ENCODE assay signal across 18 mouse cellular contexts in genomic region chr9:32718868-32719267, GRCm38 (mm10).
A peak's percentile ranks its signal among the peaks of the same experiment; 100 is the strongest.
DNase-seq lines count a peak whose midpoint lies in the region; ATAC-seq lines count a peak whose summit lies in the region.
"Had no signal": no experiment of that assay in that cellular context is flagged by ENCODE, and none has a peak within 500 bp of the region (broad histone marks: within the 10 kb centered on the region; RNA-seq: fewer than 3 reads in every experiment).

No protein-coding gene starts in this region.

- no peaks in the 10 kb centered on the region for H3K27me3 ChIP-seq in heart, embryonic 13.5 days (replicated peaks)
- no peaks in the 10 kb centered on the region for H3K27me3 ChIP-seq in liver, embryonic 15.5 days
- no peaks in the 10 kb centered on the region for H3K27me3 ChIP-seq in liver, embryonic 12.5 days (replicated peaks)
- no peaks in the 10 kb centered on the region for H3K27me3 ChIP-seq in limb, embryonic 10.5 days (ENCODE audit: low read depth, poor library complexity, severe bottlenecking)
- H3K27me3 ChIP-seq: forebrain, embryonic 13.5 days had no signal

- H3K9ac ChIP-seq in heart, embryonic 13.5 days: no peak overlapping the region
- no peak overlapping the region for H3K9ac ChIP-seq in liver, embryonic 15.5 days
- no peak overlapping the region for H3K9ac ChIP-seq in liver, embryonic 12.5 days
- H3K9ac ChIP-seq: forebrain, embryonic 13.5 days; forebrain, postnatal 0 days had no signal

- peaks cover 82% of the 10 kb centered on the region for H3K4me1 ChIP-seq in heart, embryonic 13.5 days
- H3K4me1 ChIP-seq in liver, embryonic 15.5 days (replicated peaks): peaks cover 29% of the 10 kb centered on the region
- peaks cover 25% of the 10 kb centered on the region for H3K4me1 ChIP-seq in liver, embryonic 12.5 days
- peaks cover 87% of the 10 kb centered on the region for H3K4me1 ChIP-seq in limb, embryonic 10.5 days

- no peak overlapping the region for H3K4me3 ChIP-seq in heart, embryonic 13.5 days
- no peak overlapping the region for H3K4me3 ChIP-seq in liver, embryonic 15.5 days (replicated peaks)
- H3K4me3 ChIP-seq in liver, embryonic 12.5 days: no peak overlapping the region
- H3K4me3 ChIP-seq in limb, embryonic 10.5 days: no peak overlapping the region
- H3K4me3 ChIP-seq: embryonic facial prominence, embryonic 10.5 days; forebrain, embryonic 13.5 days had no signal

- 0 out of 2 replicates have a peak overlapping the region, but pooled peaks have one; percentile 25 for H3K27ac ChIP-seq in heart, embryonic 13.5 days (replicated peaks)
- no peak overlapping the region for H3K27ac ChIP-seq in liver, embryonic 15.5 days (replicated peaks)
- H3K27ac ChIP-seq in liver, embryonic 12.5 days: no peak overlapping the region
- H3K27ac ChIP-seq in limb, embryonic 10.5 days: peak overlapping the region; percentile 88
- H3K27ac ChIP-seq: forebrain, embryonic 13.5 days had no signal

- H3K9me3 ChIP-seq in heart, embryonic 13.5 days: no peaks in the 10 kb centered on the region
- H3K9me3 ChIP-seq in liver, embryonic 15.5 days (replicated peaks): no peaks in the 10 kb centered on the region
- no peaks in the 10 kb centered on the region for H3K9me3 ChIP-seq in liver, embryonic 12.5 days (replicated peaks)
- H3K9me3 ChIP-seq in limb, embryonic 10.5 days (replicated peaks): no peaks in the 10 kb centered on the region
- H3K9me3 ChIP-seq: embryonic facial prominence, embryonic 10.5 days; forebrain, embryonic 13.5 days had no signal

- H3K36me3 ChIP-seq in heart, embryonic 13.5 days: no peaks in the 10 kb centered on the region
- H3K36me3 ChIP-seq in liver, embryonic 15.5 days (replicated peaks): no peaks in the 10 kb centered on the region
- H3K36me3 ChIP-seq in liver, embryonic 12.5 days: no peaks in the 10 kb centered on the region
- H3K36me3 ChIP-seq in limb, embryonic 10.5 days: no peaks in the 10 kb centered on the region
- H3K36me3 ChIP-seq: embryonic facial prominence, embryonic 10.5 days had no signal

- WGBS in heart, embryonic 13.5 days: 78% methylated on average over 4 of the region's 4 CpGs
- 52% methylated on average over 4 of the region's 4 CpGs for WGBS in liver, embryonic 15.5 days (ENCODE audit: insufficient replicate concordance)
- WGBS in liver, embryonic 12.5 days (ENCODE audit: insufficient replicate concordance): 62% methylated on average over 4 of the region's 4 CpGs
- 85% methylated on average over 4 of the region's 4 CpGs for WGBS in limb, embryonic 10.5 days

- intact Hi-C loops in heart, postnatal 10 days (cut with DNase I): loop anchor here (5.0 kb wide), 1 partner anchor 218 kb away; no protein-coding TSS in a partner anchor

- no peak overlapping the region for H3K4me2 ChIP-seq in heart, embryonic 13.5 days
- no peak overlapping the region for H3K4me2 ChIP-seq in liver, embryonic 15.5 days
- no peak overlapping the region for H3K4me2 ChIP-seq in liver, embryonic 12.5 days
- H3K4me2 ChIP-seq: forebrain, embryonic 13.5 days had no signal

- DNase-seq in heart, postnatal 10 days: no peak
- DNase-seq in induced T-regulatory cell, adult 2 months (ENCODE audit: low read depth): peak; percentile 61
- no peak for DNase-seq in limb, embryonic 10.5 days (ENCODE audit: low spot score)
- DNase-seq: adrenal gland, adult 2 months; adrenal gland, postnatal 25 days; cerebellum, adult 2 months; cerebellum, postnatal 10 days; forebrain, postnatal 0 days; gastrocnemius, postnatal 36 days; heart, adult 18-20 months; heart, postnatal 36 days had no signal

- ATAC-seq in heart, embryonic 13.5 days (ENCODE audit: extremely low read depth, insufficient number of reproducible peaks, low FRiP score, low TSS enrichment): no peak
- 0 out of 2 replicates have a peak, but pooled peaks have one; percentile 37 for ATAC-seq in liver, embryonic 15.5 days (ENCODE audit: insufficient read depth)
- ATAC-seq in liver, embryonic 12.5 days: no peak
- no peak for ATAC-seq in cerebellum, adult (ENCODE audit: insufficient number of reproducible peaks, low FRiP score, low TSS enrichment)
- ATAC-seq: forebrain, embryonic 13.5 days; forebrain, postnatal 0 days; hindbrain, embryonic 16.5 days had no signal

Comparison
In these comparisons a context has a peak if more than half of its experiments do, and no peak if none do; other contexts are left out.
1. H3K27ac ChIP-seq: peak in heart, embryonic 13.5 days (single experiment) and limb, embryonic 10.5 days (single experiment); none in liver, embryonic 15.5 days (single experiment) and liver, embryonic 12.5 days (single experiment).